Mouse (Mus musculus) heart, postnatal 10 days (tissue): Measurements from ENCODE around the gene Neurod2. TPM values are rescaled to one million over a fixed set of nuclear protein-coding genes. Genes with fewer than 3 reads are reported as not detected.

Experiments
- DNase-seq, 2 experiments: peaks; one replicate each; pipeline ENCODE4 v3.0.0; 2021
- intact Hi-C: fragments of 180-260 bp; cut with DNase I; formaldehyde crosslinking; loops from one replicate; pipeline ENCODE4 v1.15.1; 2025
- total RNA-seq, 2 experiments: library from RNA; stranded (reverse); gene quantifications; 2 replicates each; pipeline ENCODE4 v1.2.3; 2021

Neurod2 gene
- total RNA-seq, 2 experiments from 2014 or later = not detected

GRCm38 (mm10) chr11:98333981-98334741, 4.7 kb upstream of the Neurod2 start:
- no peak for DNase-seq
- intact Hi-C loops = no loop called here

GRCm38 (mm10) chr11:98333263-98333696, 3.8 kb upstream of the Neurod2 start:
- intact Hi-C loops = no loop called here

GRCm38 (mm10) chr11:98332841-98333240, 3.4 kb upstream of the Neurod2 start:
- intact Hi-C loops = no loop called here

More at GRCm38 (mm10) chr11:98333263-98333696, 3.8 kb upstream of the Neurod2 start:
- no peak for DNase-seq

GRCm38 (mm10) chr11:98332186-98332585, 2.7 kb upstream of the Neurod2 start:
- intact Hi-C loops = no loop called here
- no peak for DNase-seq

More at GRCm38 (mm10) chr11:98332841-98333240, 3.4 kb upstream of the Neurod2 start:
- DNase-seq = no peak

DNA sequence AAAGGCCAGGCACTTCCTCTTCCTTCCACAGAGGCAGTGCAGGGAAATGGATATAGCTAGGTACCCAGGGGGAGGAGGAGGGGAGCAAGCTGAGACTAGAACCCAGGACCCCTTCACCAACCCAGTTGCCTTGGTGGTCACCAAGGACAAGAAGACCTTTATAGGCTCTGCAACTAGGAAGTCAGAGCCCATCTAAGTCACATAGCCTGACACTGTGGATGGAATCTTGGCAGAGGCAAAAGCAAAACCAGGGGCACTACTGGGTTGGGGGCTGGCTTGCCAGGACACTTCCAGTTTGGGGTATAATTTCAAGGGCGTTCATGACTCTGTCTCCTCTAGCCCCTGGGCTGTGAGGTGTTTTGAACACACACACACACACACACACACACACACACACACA, 2.0 kb upstream of the Neurod2 start:
- intact Hi-C loops = no loop called here
- no peak for DNase-seq

- intact Hi-C loops = no loop called here
- DNase-seq = no peak
These were observed 1.3 kb upstream of the Neurod2 start for GRCm38 (mm10) chr11:98330745-98331204.

GRCm38 (mm10) chr11:98329960-98330744, 704 bp upstream of the Neurod2 start:
- DNase-seq = no peak
- intact Hi-C loops = no loop called here

- intact Hi-C loops = no loop called here
These were observed 928 bp downstream of the Neurod2 start for GRCm38 (mm10) chr11:98328371-98329069.

GRCm38 (mm10) chr11:98328031-98328370, 1.4 kb downstream of the Neurod2 start:
- intact Hi-C loops = no loop called here

More at GRCm38 (mm10) chr11:98328371-98329069, 928 bp downstream of the Neurod2 start:
- DNase-seq = no peak

GRCm38 (mm10) chr11:98327136-98328030, 2.1 kb downstream of the Neurod2 start:
- intact Hi-C loops = no loop called here
- no peak for DNase-seq

More at GRCm38 (mm10) chr11:98328031-98328370, 1.4 kb downstream of the Neurod2 start:
- DNase-seq = no peak

DNA sequence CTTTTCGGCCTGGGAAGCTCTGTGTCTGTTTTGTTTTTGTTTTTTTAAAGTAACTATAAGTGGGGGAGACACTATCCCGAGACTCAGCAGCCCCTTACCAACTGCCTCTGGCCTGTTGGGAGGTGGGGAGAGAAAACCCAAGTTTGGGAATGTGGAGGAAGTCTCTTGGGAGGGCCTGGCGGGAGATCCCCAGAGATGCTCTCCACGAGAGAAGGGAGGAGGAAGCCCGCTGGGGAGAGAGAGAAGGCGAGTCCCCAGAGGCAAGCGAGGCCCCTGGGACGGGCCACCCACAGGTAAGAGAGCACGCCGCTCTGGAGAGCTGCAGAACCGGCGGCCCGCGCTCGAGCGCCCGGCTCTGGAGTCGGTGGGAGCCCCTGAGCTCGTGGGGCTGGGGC, 2.7 kb downstream of the Neurod2 start:
- DNase-seq = no peak
- intact Hi-C loops = no loop called here

DNA sequence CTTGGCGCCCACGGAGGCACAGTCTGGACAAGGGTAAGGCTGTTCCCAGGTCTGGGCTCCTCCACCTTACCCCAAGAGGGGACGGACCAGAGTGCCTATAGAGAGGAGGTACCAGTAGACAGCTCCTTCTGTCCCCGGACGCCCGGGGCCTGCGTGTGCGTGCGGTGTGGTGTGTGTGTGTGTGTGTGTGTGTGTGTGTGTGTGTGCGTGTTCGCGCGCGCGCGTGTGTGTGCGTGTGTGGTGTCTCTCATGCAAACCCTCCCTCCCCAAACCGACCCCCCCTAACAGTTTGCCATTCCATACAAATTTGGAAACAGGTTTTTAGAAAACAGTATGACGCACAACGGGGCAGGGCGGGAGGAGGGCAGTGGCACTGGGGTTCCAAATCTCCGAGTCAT, 3.6 kb downstream of the Neurod2 start:
- no peak for DNase-seq
- intact Hi-C loops = no loop called here

GRCm38 (mm10) chr11:98325191-98325820, 4.1 kb downstream of the Neurod2 start:
- DNase-seq = no peak

DNA sequence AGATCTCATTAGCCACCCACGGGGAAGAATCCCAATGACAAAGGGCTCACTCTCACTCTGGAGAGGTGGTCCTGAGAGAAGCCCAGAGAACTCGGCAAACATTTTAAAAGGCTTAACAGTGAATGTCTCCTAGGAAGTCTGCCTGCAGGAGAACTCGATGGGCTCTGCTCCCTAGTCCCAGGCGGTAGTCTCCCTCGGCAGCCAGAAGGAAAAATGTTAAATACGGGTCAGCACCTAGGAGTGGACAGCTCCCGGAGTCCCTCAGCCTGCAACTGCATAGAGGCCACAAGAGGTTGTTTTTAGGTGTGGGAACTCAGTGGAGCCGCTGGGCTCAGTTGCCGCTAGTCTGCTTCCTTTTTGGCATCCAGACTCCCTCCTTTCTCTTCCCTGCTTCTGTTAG, 5.5 kb downstream of the Neurod2 start:
- intact Hi-C loops = no loop called here
- peak; percentile 60 to 66 for DNase-seq

More at GRCm38 (mm10) chr11:98325191-98325820, 4.1 kb downstream of the Neurod2 start:
- intact Hi-C loops = no loop called here

GRCm38 (mm10) chr11:98323136-98323866, 6.1 kb downstream of the Neurod2 start:
- intact Hi-C loops = no loop called here
- DNase-seq = no peak

- intact Hi-C loops = no loop called here
These were observed 7.3 kb downstream of the Neurod2 start for GRCm38 (mm10) chr11:98322159-98322558.

DNA sequence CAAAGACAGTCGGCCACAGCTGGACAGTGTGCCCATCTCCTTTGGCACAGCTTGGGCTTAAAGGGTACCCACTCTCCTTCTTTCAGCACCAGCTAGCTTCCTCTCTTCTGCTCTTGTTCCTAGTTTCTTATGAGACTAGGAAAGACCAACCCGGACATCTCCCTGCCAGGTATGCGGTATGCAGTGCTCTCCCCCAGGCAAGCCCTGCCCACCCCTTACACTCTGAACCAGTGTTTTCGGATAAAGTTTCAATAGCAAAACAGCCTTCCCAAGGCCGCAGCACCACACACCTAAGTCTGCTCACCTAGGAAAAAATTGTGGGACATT, 7.8 kb downstream of the Neurod2 start:
- intact Hi-C loops = no loop called here
- DNase-seq = no peak

More at GRCm38 (mm10) chr11:98322159-98322558, 7.3 kb downstream of the Neurod2 start:
- DNase-seq = no peak

DNA sequence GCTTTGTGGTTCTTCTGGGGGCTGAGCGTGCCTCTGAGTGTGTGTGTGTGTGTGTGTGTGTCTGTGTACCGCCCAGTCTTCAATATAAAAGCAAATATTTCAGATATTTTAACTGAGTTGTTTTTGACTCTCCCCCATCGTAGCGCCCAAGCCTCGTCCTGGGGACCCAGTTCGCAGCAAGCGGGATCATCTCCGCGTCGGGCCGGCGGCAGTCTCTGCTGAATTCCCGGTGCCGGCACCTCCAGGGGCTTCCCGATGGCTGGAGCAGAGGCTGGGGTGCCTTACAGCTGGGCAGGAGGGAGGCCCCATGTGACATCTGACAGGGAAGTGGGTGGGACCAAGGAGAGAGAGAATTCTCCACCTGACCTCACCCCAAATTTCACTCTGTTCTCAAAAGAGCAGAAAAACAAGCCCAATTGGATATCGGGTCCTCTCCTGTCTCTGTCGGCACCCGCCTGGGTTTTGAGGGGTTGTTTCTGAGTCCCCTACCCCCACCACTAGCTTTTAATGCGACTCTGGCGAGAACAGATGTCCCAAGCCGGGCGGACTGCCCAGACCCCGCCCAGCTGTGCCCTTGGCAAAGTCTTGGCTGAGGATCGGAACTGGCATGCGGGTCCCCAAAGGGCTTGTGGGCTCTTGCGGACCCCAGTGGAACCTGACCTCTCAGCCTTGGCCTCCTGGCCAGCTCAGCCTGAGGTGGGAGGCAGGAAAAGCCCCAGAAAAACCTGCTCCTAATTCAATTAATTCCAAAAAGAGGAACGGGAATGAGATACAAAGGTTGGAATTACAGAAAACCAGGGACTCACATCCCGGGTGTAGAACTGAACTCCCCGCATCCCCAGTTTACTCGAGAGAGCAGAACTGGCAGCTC, 8.4 kb downstream of the Neurod2 start:
- DNase-seq = no peak
- intact Hi-C loops = no loop called here
